Mouse (Mus musculus): ENCODE data around the gene Ptcra. TPM values are rescaled to one million over a fixed set of nuclear protein-coding genes. Genes with fewer than 3 reads are reported as not detected.

Ptcra gene
- polyA plus RNA-seq, 1 experiment from 2014 or later = 0.32 TPM

Other genes starting within 250 kb of the Ptcra start
- 0.44 and 0.84 TPM in 2 replicates for gene Cul9, start 217.3 kb downstream of the Ptcra start, polyA plus RNA-seq (2015; fragmentation: Nextera tagmentation; extraction: Ambion mirVana)
- gene Srf, start 207.5 kb downstream of the Ptcra start, polyA plus RNA-seq (2015; fragmentation: Nextera tagmentation; extraction: Ambion mirVana) = 2.9 and 3.2 TPM in 2 replicates
- 8.0 and 9.1 TPM in 2 replicates for gene Ptk7, start 134.2 kb downstream of the Ptcra start, polyA plus RNA-seq (2015; fragmentation: Nextera tagmentation; extraction: Ambion mirVana)
- gene Klc4, start 117.7 kb downstream of the Ptcra start, polyA plus RNA-seq (2015; fragmentation: Nextera tagmentation; extraction: Ambion mirVana) = 5.8 TPM in 2 replicates
- gene Mrpl2, start 117.5 kb downstream of the Ptcra start, polyA plus RNA-seq (2015; fragmentation: Nextera tagmentation; extraction: Ambion mirVana) = 91.5 and 97.5 TPM in 2 replicates
- 10.9 and 12.4 TPM in 2 replicates for gene Cul7, start 113.4 kb downstream of the Ptcra start, polyA plus RNA-seq (2015; fragmentation: Nextera tagmentation; extraction: Ambion mirVana)
- gene Rrp36, start 89.4 kb downstream of the Ptcra start, polyA plus RNA-seq (2015; fragmentation: Nextera tagmentation; extraction: Ambion mirVana) = 31.7 and 31.9 TPM in 2 replicates
- gene Mea1, start 84.9 kb downstream of the Ptcra start, polyA plus RNA-seq (2015; fragmentation: Nextera tagmentation; extraction: Ambion mirVana) = 65.2 and 67.8 TPM in 2 replicates
- 73.1 and 75.6 TPM in 2 replicates for gene Klhdc3, start 82.8 kb downstream of the Ptcra start, polyA plus RNA-seq (2015; fragmentation: Nextera tagmentation; extraction: Ambion mirVana)
- 31.2 and 36.0 TPM in 2 replicates for gene Ppp2r5d, start 58.6 kb downstream of the Ptcra start, polyA plus RNA-seq (2015; fragmentation: Nextera tagmentation; extraction: Ambion mirVana)
- 8.5 and 9.4 TPM in 2 replicates for gene Pex6, start 52.2 kb downstream of the Ptcra start, polyA plus RNA-seq (2015; fragmentation: Nextera tagmentation; extraction: Ambion mirVana)
- 11.0 and 11.7 TPM in 2 replicates for gene Gnmt, start 34.5 kb downstream of the Ptcra start, polyA plus RNA-seq (2015; fragmentation: Nextera tagmentation; extraction: Ambion mirVana)
- gene Cnpy3, start 11.5 kb downstream of the Ptcra start, polyA plus RNA-seq (2015; fragmentation: Nextera tagmentation; extraction: Ambion mirVana) = 30.2 and 30.9 TPM in 2 replicates
- 44.5 and 51.4 TPM in 2 replicates for gene 2310039H08Rik, start 8.9 kb upstream of the Ptcra start, polyA plus RNA-seq (2015; fragmentation: Nextera tagmentation; extraction: Ambion mirVana)
- gene Rpl7l1, start 19.0 kb upstream of the Ptcra start, polyA plus RNA-seq (2015; fragmentation: Nextera tagmentation; extraction: Ambion mirVana) = 108 and 131 TPM in 2 replicates
- 2.6 and 3.6 TPM in 2 replicates for gene Bicral, start 94.8 kb upstream of the Ptcra start, polyA plus RNA-seq (2015; fragmentation: Nextera tagmentation; extraction: Ambion mirVana)
- gene Tbcc, start 127.0 kb upstream of the Ptcra start, polyA plus RNA-seq (2015; fragmentation: Nextera tagmentation; extraction: Ambion mirVana) = 22.4 and 24.9 TPM in 2 replicates
- gene Prph2, start 146.7 kb upstream of the Ptcra start, polyA plus RNA-seq (2015; fragmentation: Nextera tagmentation; extraction: Ambion mirVana) = not detected in 2 replicates
- 7.0 and 7.8 TPM in 2 replicates for gene Ubr2, start 246.8 kb upstream of the Ptcra start, polyA plus RNA-seq (2015; fragmentation: Nextera tagmentation; extraction: Ambion mirVana)